Mouse (Mus musculus): ENCODE data around the gene Npm1. TPM values are rescaled to one million over a fixed set of nuclear protein-coding genes. Genes with fewer than 3 reads are reported as not detected.

The Npm1 gene
- polyA plus RNA-seq (2017; shearing (Covaris generic)), result 736 TPM

DNA sequence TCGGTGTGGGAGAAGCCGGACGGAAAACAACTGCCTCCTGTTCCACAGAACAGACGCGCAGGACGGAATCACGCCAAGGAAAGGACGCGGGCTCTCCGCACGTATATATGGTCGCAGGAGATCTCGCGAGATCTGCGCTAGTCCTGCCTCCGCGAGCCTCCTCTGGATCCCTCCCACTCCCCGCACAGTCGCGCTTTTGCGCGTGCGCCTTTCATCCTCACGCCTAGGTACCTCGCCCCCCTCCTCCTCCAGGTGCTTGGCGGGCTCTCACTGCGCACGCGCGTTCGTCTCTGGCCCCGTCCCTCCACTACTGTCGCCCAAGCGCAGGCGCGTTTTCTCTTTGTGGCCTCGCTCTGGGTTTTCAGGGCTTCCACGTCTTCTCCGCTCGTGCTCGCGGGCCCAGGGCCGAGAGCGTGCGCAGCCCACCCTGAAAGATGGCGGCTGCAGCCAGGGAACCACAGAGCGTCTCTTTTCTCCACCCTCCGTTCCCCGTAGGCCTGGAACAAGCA, at the start of gene Npm1:
Gene Npm1, minus strand, starts transcription at position 209 of the 509 bp plus-strand sequence.

DNA sequence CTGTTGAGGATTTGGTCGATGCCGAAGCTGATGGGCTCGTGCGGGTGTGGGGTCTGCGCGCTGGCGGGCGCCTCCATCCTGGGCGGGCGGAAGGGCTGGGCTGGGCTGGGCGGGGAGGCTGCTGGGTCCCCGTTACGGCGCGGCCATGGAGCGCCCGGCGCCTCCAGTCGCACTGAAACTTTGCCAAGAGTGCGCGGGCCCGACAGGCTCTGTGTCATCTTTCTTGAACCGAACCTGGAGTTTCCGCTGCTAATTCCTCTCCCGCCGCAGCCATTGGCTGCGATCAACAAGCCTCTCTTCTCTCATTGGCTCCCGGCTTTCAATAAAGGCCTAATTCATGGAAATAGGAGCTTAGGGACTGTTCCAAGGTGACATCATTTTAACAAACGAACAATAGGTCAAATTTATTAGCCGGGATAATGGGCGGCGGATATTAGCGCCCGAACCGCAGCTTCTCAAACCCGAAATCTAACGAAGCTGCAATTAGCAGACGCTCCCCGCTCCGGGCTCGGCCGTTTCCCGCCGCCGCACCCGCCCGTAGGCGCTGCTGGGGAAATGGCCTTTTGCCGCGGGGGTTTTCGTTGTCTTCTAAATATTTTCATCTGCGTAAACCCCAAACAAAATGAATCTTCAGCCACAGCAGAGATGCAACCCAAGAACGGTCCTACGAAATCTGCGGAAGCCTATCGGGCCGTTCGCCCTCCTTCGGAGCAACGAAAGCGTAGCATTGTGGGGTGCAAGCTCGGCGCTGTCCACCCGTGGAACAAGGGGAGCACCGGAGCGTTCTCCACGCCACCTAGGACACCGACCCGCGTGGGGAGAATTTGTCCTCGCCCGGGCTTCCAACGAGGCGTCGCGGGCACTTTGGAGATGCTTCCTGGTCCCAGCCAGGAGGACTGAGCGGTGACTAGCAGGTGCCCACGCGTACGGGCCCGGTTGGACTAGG, 40.6 kb upstream of the Npm1 start, which contains the start of gene Tlx3:
Gene Tlx3, minus strand, starts transcription at position 207 of the 946 bp plus-strand sequence.

DNA sequence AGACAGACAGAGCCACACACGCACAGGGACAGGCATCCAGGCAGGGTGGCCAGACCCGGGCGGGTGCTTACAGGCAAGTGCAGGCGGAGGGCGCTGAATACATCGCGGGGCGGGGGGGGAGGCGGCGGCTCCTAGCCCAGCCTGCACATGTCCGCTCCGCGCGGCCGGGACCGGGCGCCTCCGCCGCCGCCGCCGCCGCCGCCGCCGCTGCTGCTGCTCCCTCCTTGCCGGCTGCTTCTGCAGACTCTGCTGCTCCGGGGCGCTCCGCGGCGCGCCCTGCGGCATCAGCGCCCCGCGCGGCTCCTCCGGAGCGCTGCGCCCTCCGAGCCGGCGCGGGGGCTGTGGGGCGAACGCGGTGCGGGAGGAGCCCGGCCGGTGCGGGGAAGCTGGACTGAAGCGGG, 15.8 kb downstream of the Npm1 start, which contains the start of gene Fgf18:
Gene Fgf18, minus strand, starts transcription at position 230 of the 401 bp plus-strand sequence.

Other genes starting within 250 kb of the Npm1 start
- gene Fgf18, start 15.8 kb downstream of the Npm1 start, polyA plus RNA-seq (2017; shearing (Covaris generic)), result not detected
- not detected for gene Tlx3, start 40.4 kb upstream of the Npm1 start, polyA plus RNA-seq (2017; shearing (Covaris generic))
- not detected for gene Gm12117, start 113.5 kb upstream of the Npm1 start, polyA plus RNA-seq (2017; shearing (Covaris generic))